Mouse (Mus musculus): Measurements from ENCODE around the gene D430041D05Rik.
A peak's percentile ranks its signal among the peaks of the same experiment; 100 is the strongest.

D430041D05Rik gene

GRCm38 (mm10) chr2:104153876-104154275, 256.9 kb downstream of the D430041D05Rik start:
- DNase-seq (ENCODE audit: low spot score): no peak

GRCm38 (mm10) chr2:104153345-104153744, 257.5 kb downstream of the D430041D05Rik start:
- DNase-seq (ENCODE audit: low spot score): no peak

GRCm38 (mm10) chr2:104150608-104151397, 260.0 kb downstream of the D430041D05Rik start:
- DNase-seq (ENCODE audit: low spot score): no peak

GRCm38 (mm10) chr2:104147910-104148561, 262.8 kb downstream of the D430041D05Rik start:
- no peak for DNase-seq (ENCODE audit: low spot score)

- DNase-seq (ENCODE audit: low spot score): no peak
Observed at GRCm38 (mm10) chr2:104145983-104146382, 264.8 kb downstream of the D430041D05Rik start.

- no peak for DNase-seq (ENCODE audit: low spot score)
Observed at GRCm38 (mm10) chr2:104144004-104144403, 266.8 kb downstream of the D430041D05Rik start.

- no peak for DNase-seq (ENCODE audit: low spot score)
Observed at GRCm38 (mm10) chr2:104142140-104142539, 268.7 kb downstream of the D430041D05Rik start.

GRCm38 (mm10) chr2:104135920-104136319, 274.9 kb downstream of the D430041D05Rik start:
- no peak for DNase-seq (ENCODE audit: low spot score)

GRCm38 (mm10) chr2:104134150-104135056, 276.4 kb downstream of the D430041D05Rik start:
- DNase-seq (ENCODE audit: low spot score): no peak

- DNase-seq (ENCODE audit: low spot score): no peak
Observed at GRCm38 (mm10) chr2:104133042-104133810, 277.6 kb downstream of the D430041D05Rik start.

GRCm38 (mm10) chr2:104132266-104132859, 278.4 kb downstream of the D430041D05Rik start:
- no peak for DNase-seq (ENCODE audit: low spot score)

GRCm38 (mm10) chr2:104130969-104131368, 279.8 kb downstream of the D430041D05Rik start:
- DNase-seq (ENCODE audit: low spot score): no peak

- DNase-seq (ENCODE audit: low spot score): no peak
Observed at GRCm38 (mm10) chr2:104130165-104130564, 280.6 kb downstream of the D430041D05Rik start.

- no peak for DNase-seq (ENCODE audit: low spot score)
Observed at GRCm38 (mm10) chr2:104128803-104129531, 281.8 kb downstream of the D430041D05Rik start.

GRCm38 (mm10) chr2:104124071-104124470, 286.7 kb downstream of the D430041D05Rik start:
- no peak for DNase-seq (ENCODE audit: low spot score)

GRCm38 (mm10) chr2:104123540-104123939, 287.3 kb downstream of the D430041D05Rik start:
- DNase-seq (ENCODE audit: low spot score): no peak

- DNase-seq (ENCODE audit: low spot score): peak; percentile 62
Observed at GRCm38 (mm10) chr2:104122505-104123378, 288.1 kb downstream of the D430041D05Rik start, which contains the start of gene A930018P22Rik. A930018P22Rik (plus strand) TSS chr2:104122769.

GRCm38 (mm10) chr2:104121681-104122504, 288.9 kb downstream of the D430041D05Rik start:
- no peak for DNase-seq (ENCODE audit: low spot score)
